Mouse (Mus musculus) megakaryocyte, embryonic 14.5 days (primary cell): ENCODE measurements around the gene Lyz2.

ENCODE experiments used
- FLI1 ChIP-seq: IDR thresholded peaks from 2 replicates; pipeline ENCODE4 v1.6.1; 2012; ENCODE audit warnings: low read length, inconsistent platforms, mixed read lengths
- GATA1 ChIP-seq: IDR thresholded peaks from 3 replicates; pipeline ENCODE4 v1.6.1; 2012; ENCODE audit warnings: mixed read lengths, low read length, inconsistent platforms, borderline replicate concordance

GRCm38 (mm10) chr10:117299901-117300520, 17.9 kb upstream of the Lyz2 start:
- TF ChIP-seq GATA1 (no peak), FLI1 (no peak)
